In the genomic region with DNA sequence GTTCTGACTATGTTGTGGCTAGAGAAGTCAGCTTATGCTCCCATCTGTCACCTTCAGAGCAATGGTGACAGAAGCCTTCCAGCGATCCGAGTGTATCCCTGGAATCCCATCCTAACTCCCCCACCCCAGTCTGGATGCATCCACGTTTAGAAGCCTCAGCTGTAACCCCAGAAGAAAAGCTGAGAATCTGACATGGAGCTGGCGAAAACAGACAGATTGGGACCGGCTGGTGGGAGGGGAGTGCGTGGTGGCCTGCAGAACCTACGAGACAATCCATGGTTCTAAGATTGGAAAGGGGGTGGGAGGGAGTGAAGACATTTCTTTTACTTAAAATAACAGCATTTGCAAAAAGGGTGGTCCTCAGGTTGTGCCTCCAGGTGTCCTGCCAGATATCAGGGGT, we compare ENCODE assay signal across 15 mouse cellular contexts. TPM values are rescaled to one million over a fixed set of nuclear protein-coding genes. Genes with fewer than 3 reads are reported as not detected.
DNase-seq lines count a peak whose midpoint lies in the region; ATAC-seq and TF ChIP-seq lines count a peak whose summit lies in the region.
"Had no signal": no experiment of that assay in that cellular context is flagged by ENCODE, and none has a peak within 500 bp of the region (broad histone marks: within the 10 kb centered on the region; RNA-seq: fewer than 3 reads in every experiment).

No protein-coding gene starts in this region.

- H3K4me1 ChIP-seq in stomach, embryonic 16.5 days (ENCODE audit: control insufficient read depth, insufficient read depth, low read length) = no peaks in the 10 kb centered on the region
- H3K4me1 ChIP-seq in midbrain, embryonic 13.5 days (replicated peaks) = no peaks in the 10 kb centered on the region

- H3K4me3 ChIP-seq in layer of hippocampus, adult 2 months = no peak overlapping the region
- H3K4me3 ChIP-seq in stomach, embryonic 16.5 days (replicated peaks; ENCODE audit: low read length) = no peak overlapping the region
- no peak overlapping the region for H3K4me3 ChIP-seq in midbrain, embryonic 13.5 days (replicated peaks)
- H3K4me3 ChIP-seq: embryonic facial prominence, embryonic 12.5 days; gastrocnemius, adult 2 months; megakaryocyte, embryonic 14.5 days had no signal

- WGBS in stomach, embryonic 16.5 days = 69% methylated on average over 7 of the region's 7 CpGs
- 91% methylated on average over 7 of the region's 7 CpGs for WGBS in midbrain, embryonic 13.5 days

- no peak overlapping the region for H3K4me2 ChIP-seq in stomach, embryonic 16.5 days (ENCODE audit: low read depth, low read length)
- H3K4me2 ChIP-seq in midbrain, embryonic 13.5 days (replicated peaks) = no peak overlapping the region
- H3K4me2 ChIP-seq: embryonic facial prominence, embryonic 12.5 days; heart, embryonic 11.5 days had no signal

- H3K27ac ChIP-seq in layer of hippocampus, adult 2 months = no peak overlapping the region; the same call in 1 of the 2 replicates
- peak overlapping the region; percentile 43; the same call in 1 of the 2 replicates for H3K27ac ChIP-seq in stomach, embryonic 16.5 days (ENCODE audit: low read length)
- H3K27ac ChIP-seq in midbrain, embryonic 13.5 days = no peak overlapping the region
- H3K27ac ChIP-seq: embryonic facial prominence, embryonic 12.5 days; gastrocnemius, adult 2 months; kidney, postnatal 0 days had no signal

- no peak for TF ChIP-seq CTCF in layer of hippocampus, adult 2 months (conservative IDR thresholded peaks at IDR 0.05)

- H3K36me3 ChIP-seq in stomach, embryonic 16.5 days (ENCODE audit: control insufficient read depth, insufficient read depth, low read length) = no peaks in the 10 kb centered on the region
- peaks cover 67% of the 10 kb centered on the region for H3K36me3 ChIP-seq in midbrain, embryonic 13.5 days
- H3K36me3 ChIP-seq: G1E had no signal

- DNase-seq in layer of hippocampus, adult 2 months (ENCODE audit: low spot score in 2 of 2) = peak; percentile 57 to 64
- no peak for DNase-seq in layer of hippocampus, adult 9-10 months (ENCODE audit: low spot score)
- DNase-seq in frontal cortex, adult 2 months (ENCODE audit: extremely low spot score in 1 of 2, low spot score in 1 of 2) = peak; percentile 83
- peak; percentile 55 to 81 for DNase-seq in left cerebral cortex, adult 9 months (ENCODE audit: low spot score in 2 of 2)
- DNase-seq in embryo, embryonic 11 days = no peak
- DNase-seq: adrenal gland, adult 8-10 months; cerebellum, postnatal 10 days; gastrocnemius, adult 2 months had no signal

- no peak overlapping the region for H3K9ac ChIP-seq in stomach, embryonic 16.5 days (ENCODE audit: low read length)
- no peak overlapping the region for H3K9ac ChIP-seq in midbrain, embryonic 13.5 days (replicated peaks)
- H3K9ac ChIP-seq: embryonic facial prominence, embryonic 12.5 days had no signal

- H3K9me3 ChIP-seq in stomach, embryonic 16.5 days (replicated peaks; ENCODE audit: control insufficient read depth, low read length) = no peaks in the 10 kb centered on the region
- H3K9me3 ChIP-seq in midbrain, embryonic 13.5 days = no peaks in the 10 kb centered on the region
- H3K9me3 ChIP-seq: embryonic facial prominence, embryonic 12.5 days; megakaryocyte, embryonic 14.5 days had no signal

- no peaks in the 10 kb centered on the region for H3K27me3 ChIP-seq in stomach, embryonic 16.5 days (ENCODE audit: control insufficient read depth, insufficient read depth, low read length)
- no peaks in the 10 kb centered on the region for H3K27me3 ChIP-seq in midbrain, embryonic 13.5 days
- H3K27me3 ChIP-seq: embryonic facial prominence, embryonic 12.5 days; megakaryocyte, embryonic 14.5 days had no signal

- ATAC-seq in stomach, embryonic 16.5 days (ENCODE audit: insufficient read depth, low FRiP score) = no peak
- no peak for ATAC-seq in midbrain, embryonic 13.5 days

RNA-seq across cellular contexts. Expression of gene Rnf144a, which starts 37.4 kb away (rescaled TPM):
- total RNA-seq in layer of hippocampus, adult 2 months (2021) = 10 to 100 TPM; 20.4 to 22.6 TPM
- 15.6 and 16.1 TPM in 2 replicates for polyA plus RNA-seq in frontal cortex, adult 2 months (2012; rRNA removed)
- polyA plus RNA-seq in stomach, embryonic 16.5 days (2015; fragmentation: Nextera tagmentation; extraction: Ambion mirVana) = 18.3 and 19.6 TPM in 2 replicates
- 29.0 and 32.9 TPM in 2 replicates for polyA plus RNA-seq in midbrain, embryonic 13.5 days (2015; fragmentation: Nextera tagmentation; extraction: Ambion mirVana)
- polyA plus RNA-seq: G1E had no signal

Comparison
In these comparisons a context has a peak if more than half of its experiments do, and no peak if none do; other contexts are left out.
1. DNase-seq: peak in layer of hippocampus, adult 2 months (2 of 2), frontal cortex, adult 2 months (2 of 2) and left cerebral cortex, adult 9 months (2 of 2); none in layer of hippocampus, adult 9-10 months (single experiment) and embryo, embryonic 11 days (single experiment).